Mouse (Mus musculus) hindbrain, embryonic 11.5 days (tissue): Measurements from ENCODE around the gene Nucks1. TPM values are rescaled to one million over a fixed set of nuclear protein-coding genes. Genes with fewer than 3 reads are reported as not detected.

Experiments
- ATAC-seq: fragments of 200-750 bp; cut with Nextera tagmentation; 2 replicates; pipeline ENCODE4 v1.8.0; 2017; ENCODE audit warnings: mild to moderate bottlenecking, moderate TSS enrichment, moderate library complexity; ENCODE audit not compliant: low FRiP score
- DNase-seq: peaks from one replicate; pipeline ENCODE4 v3.0.0-alpha.2; 2015; ENCODE audit warnings: low spot score
- H3K27ac ChIP-seq: fragments of 300-500 bp; sonication (generic); 2 replicates; pipeline ENCODE4 v1.5.1; 2014; ENCODE audit warnings: mild to moderate bottlenecking, low read depth, low read length
- H3K27me3 ChIP-seq: fragments of 300-500 bp; sonication (generic); 2 replicates; pipeline ENCODE4 v1.6.1; 2014; ENCODE audit warnings: mild to moderate bottlenecking, low read length, moderate library complexity, mixed read lengths; ENCODE audit not compliant: control insufficient read depth, insufficient read depth
- H3K36me3 ChIP-seq: fragments of 300-500 bp; sonication (generic); 2 replicates; pipeline ENCODE4 v1.6.1; 2014; ENCODE audit warnings: mild to moderate bottlenecking, low read length, moderate library complexity, mixed read lengths; ENCODE audit not compliant: control insufficient read depth, insufficient read depth
- H3K4me1 ChIP-seq: fragments of 300-500 bp; sonication (generic); replicated peaks from 2 replicates; pipeline ENCODE4 v1.6.1; 2014; ENCODE audit warnings: low read length, mixed read lengths; ENCODE audit not compliant: control insufficient read depth, insufficient read depth
- H3K4me2 ChIP-seq: fragments of 300-500 bp; sonication (generic); replicated peaks from 2 replicates; pipeline ENCODE4 v1.6.1; 2014; ENCODE audit warnings: mild to moderate bottlenecking, low read depth, low read length
- H3K4me3 ChIP-seq: fragments of 300-500 bp; sonication (generic); 2 replicates; pipeline ENCODE4 v1.5.1; 2014; ENCODE audit warnings: low read depth, low read length
- H3K9ac ChIP-seq: fragments of 300-500 bp; sonication (generic); 2 replicates; pipeline ENCODE4 v1.6.1; 2014; ENCODE audit warnings: low read depth, low read length
- H3K9me3 ChIP-seq: fragments of 300-500 bp; sonication (generic); 2 replicates; pipeline ENCODE4 v1.6.1; 2016; ENCODE audit warnings: low read length; ENCODE audit not compliant: control insufficient read depth
- WGBS: fragments of 180-500 bp; shearing (Covaris S2); extraction: QIAGEN DNeasy Blood & Tissue Kit; methylation state at CpG from one replicate; pipeline ENCODE4 v1.1.7; 2014; 5-methylcytosine and 5-hydroxymethylcytosine counted together
- polyA plus RNA-seq: library from polyadenylated mRNA; unstranded; fragments of >200 nt; fragmentation: Nextera tagmentation; extraction: Ambion mirVana; gene quantifications from 2 replicates; pipeline ENCODE4 v1.2.1, GENCODE M21; 2014

Gene Nucks1
- 53.3 and 66.1 TPM in 2 replicates for polyA plus RNA-seq

GRCm38 (mm10) chr1:131910001-131910648 is at the start of gene Nucks1:
TSS of gene Nucks1 (plus strand) at chr1:131910534.
- WGBS: under 1% methylated on average over 35 of the region's 35 CpGs
- peak within 1 kb of the TSS; percentile 94 for H3K4me3 ChIP-seq
- peak; percentile 99 for ATAC-seq

GRCm38 (mm10) chr1:131861811-131862210 is 48.5 kb upstream of the Nucks1 start:
- WGBS: 79% methylated on average over 4 of the region's 4 CpGs
- no peaks in the 10 kb centered on the region for H3K4me1 ChIP-seq
- no peaks in the 10 kb centered on the region for H3K27me3 ChIP-seq
- H3K27ac ChIP-seq: no peak overlapping the region
- H3K36me3 ChIP-seq: no peaks in the 10 kb centered on the region
- no peak overlapping the region for H3K4me2 ChIP-seq
- H3K9me3 ChIP-seq: no peaks in the 10 kb centered on the region
- no peak for ATAC-seq
- no peak overlapping the region for H3K4me3 ChIP-seq
- no peak for DNase-seq
- H3K9ac ChIP-seq: no peak overlapping the region

More at GRCm38 (mm10) chr1:131910001-131910648, at the start of gene Nucks1:
- Histone ChIP-seq H3K36me3 (no peaks in the 10 kb centered on the region), H3K4me1 (no peaks in the 10 kb centered on the region), H3K9ac (peak within 1 kb of the TSS; percentile 98), H3K4me2 (peak within 1 kb of the TSS; percentile 54), H3K27me3 (no peaks in the 10 kb centered on the region), H3K9me3 (no peaks in the 10 kb centered on the region), H3K27ac (peak within 1 kb of the TSS; percentile 97)
- DNase-seq: peak; percentile 98

GRCm38 (mm10) chr1:131865596-131865995 is 44.7 kb upstream of the Nucks1 start:
- no peak for DNase-seq
- H3K27me3 ChIP-seq: 0 out of 2 replicates have a peak, but pooled peaks cover 3% of the 10 kb centered on the region
- no peak overlapping the region for H3K4me2 ChIP-seq
- H3K27ac ChIP-seq: no peak overlapping the region
- H3K9me3 ChIP-seq: no peaks in the 10 kb centered on the region
- H3K36me3 ChIP-seq: no peaks in the 10 kb centered on the region
- no peak overlapping the region for H3K4me3 ChIP-seq
- no peak overlapping the region for H3K9ac ChIP-seq
- ATAC-seq: no peak
- WGBS: 87% methylated on average over 5 of the region's 5 CpGs
- H3K4me1 ChIP-seq: no peaks in the 10 kb centered on the region

- H3K27ac ChIP-seq: no peak overlapping the region
- no peak overlapping the region for H3K4me3 ChIP-seq
- H3K4me1 ChIP-seq: no peaks in the 10 kb centered on the region
- 0 out of 2 replicates have a peak, but pooled peaks cover 3% of the 10 kb centered on the region for H3K27me3 ChIP-seq
- H3K9me3 ChIP-seq: no peaks in the 10 kb centered on the region
- H3K4me2 ChIP-seq: no peak overlapping the region
- peak; percentile 51 for ATAC-seq
- 79% methylated on average over 6 of the region's 6 CpGs for WGBS
- no peak for DNase-seq
- H3K36me3 ChIP-seq: no peaks in the 10 kb centered on the region
- H3K9ac ChIP-seq: no peak overlapping the region
These were observed 43.9 kb upstream of the Nucks1 start for GRCm38 (mm10) chr1:131866304-131866999.

GRCm38 (mm10) chr1:131867093-131867945 is 43.0 kb upstream of the Nucks1 start, which contains the start of gene Rab29:
TSS of gene Rab29 (plus strand) at chr1:131867224.
- H3K27me3 ChIP-seq: 0 out of 2 replicates have a peak, but pooled peaks cover 3% of the 10 kb centered on the region

GRCm38 (mm10) chr1:131867946-131868290 is 42.4 kb upstream of the Nucks1 start:
- Histone ChIP-seq H3K36me3 (no peaks in the 10 kb centered on the region), H3K4me2 (peak overlapping the region; percentile 76), H3K4me3 (peak overlapping the region; percentile 53), H3K9me3 (no peaks in the 10 kb centered on the region), H3K4me1 (no peaks in the 10 kb centered on the region), H3K27me3 (0 out of 2 replicates have a peak, but pooled peaks cover 3% of the 10 kb centered on the region), H3K27ac (no peak overlapping the region), H3K9ac (no peak overlapping the region; the same call in 1 of the 2 replicates)
- 28% methylated on average over 10 of the region's 10 CpGs for WGBS
- ATAC-seq: no peak; the same call in 1 of the 2 replicates
- no peak for DNase-seq

More at GRCm38 (mm10) chr1:131867093-131867945, 43.0 kb upstream of the Nucks1 start, which contains the start of gene Rab29:
- DNase-seq (peak; percentile 92), ATAC-seq (peak; percentile 96)
- peak within 1 kb of the TSS; percentile 54 for H3K9ac ChIP-seq
- peak within 1 kb of the TSS; percentile 76 for H3K4me2 ChIP-seq
- no peaks in the 10 kb centered on the region for H3K36me3 ChIP-seq
- peak within 1 kb of the TSS; percentile 53 for H3K4me3 ChIP-seq
- no peaks in the 10 kb centered on the region for H3K9me3 ChIP-seq
- no peaks in the 10 kb centered on the region for H3K4me1 ChIP-seq
- WGBS: 1% methylated on average over 46 of the region's 46 CpGs
- no peak within 1 kb of the TSS for H3K27ac ChIP-seq

GRCm38 (mm10) chr1:131869561-131869960 is 40.8 kb upstream of the Nucks1 start:
- Histone ChIP-seq H3K27me3 (0 out of 2 replicates have a peak, but pooled peaks cover 3% of the 10 kb centered on the region), H3K4me1 (no peaks in the 10 kb centered on the region), H3K4me3 (no peak overlapping the region), H3K9me3 (no peaks in the 10 kb centered on the region), H3K27ac (no peak overlapping the region), H3K9ac (no peak overlapping the region), H3K36me3 (no peaks in the 10 kb centered on the region), H3K4me2 (no peak overlapping the region)
- no peak for ATAC-seq
- DNase-seq: no peak
- 80% methylated on average over 2 of the region's 2 CpGs for WGBS

- WGBS: 57% methylated on average over 1 of the region's 1 CpGs
- H3K27me3 ChIP-seq: 0 out of 2 replicates have a peak, but pooled peaks cover 2% of the 10 kb centered on the region
- no peaks in the 10 kb centered on the region for H3K4me1 ChIP-seq
- H3K4me2 ChIP-seq: no peak overlapping the region
- ATAC-seq (no peak), DNase-seq (no peak)
- H3K9ac ChIP-seq: no peak overlapping the region
- H3K36me3 ChIP-seq: no peaks in the 10 kb centered on the region
- no peak overlapping the region for H3K27ac ChIP-seq
- no peaks in the 10 kb centered on the region for H3K9me3 ChIP-seq
- H3K4me3 ChIP-seq: no peak overlapping the region
These were observed 37.5 kb upstream of the Nucks1 start for GRCm38 (mm10) chr1:131872856-131873255.
